Mouse (Mus musculus): ENCODE measurements around the gene Il17rb. TPM values are rescaled to one million over a fixed set of nuclear protein-coding genes. Genes with fewer than 3 reads are reported as not detected.

Gene Il17rb
- polyA plus RNA-seq, 1 experiment from 2014 or later, result 1.1 TPM

Small RNA genes within 50 kb of the gene (microRNA-seq; reads per million reads assigned to microRNA genes)
- gene Mir6947, result not detected

Other genes starting within 250 kb of the Il17rb start
- gene Selenok, start 40.6 kb downstream of the Il17rb start, polyA plus RNA-seq (2015; fragmentation: Nextera tagmentation; extraction: Ambion mirVana), result 298 and 303 TPM in 2 replicates
- gene Actr8, start 30.6 kb downstream of the Il17rb start, polyA plus RNA-seq (2015; fragmentation: Nextera tagmentation; extraction: Ambion mirVana), result 69.8 and 71.9 TPM in 2 replicates
- 0.24 TPM in 2 replicates for gene Chdh, start 127 bp upstream of the Il17rb start, polyA plus RNA-seq (2015; fragmentation: Nextera tagmentation; extraction: Ambion mirVana)

Data from limb, embryonic 13.5 days (tissue).